Mouse (Mus musculus): ENCODE measurements at regions not wholly inside any gene's neighbourhood (a gene's known extent, or its start where the extent isn't known, plus 50 kb on each side); places are given as distances from the start of the nearest gene placed in this dataset.

DNA sequence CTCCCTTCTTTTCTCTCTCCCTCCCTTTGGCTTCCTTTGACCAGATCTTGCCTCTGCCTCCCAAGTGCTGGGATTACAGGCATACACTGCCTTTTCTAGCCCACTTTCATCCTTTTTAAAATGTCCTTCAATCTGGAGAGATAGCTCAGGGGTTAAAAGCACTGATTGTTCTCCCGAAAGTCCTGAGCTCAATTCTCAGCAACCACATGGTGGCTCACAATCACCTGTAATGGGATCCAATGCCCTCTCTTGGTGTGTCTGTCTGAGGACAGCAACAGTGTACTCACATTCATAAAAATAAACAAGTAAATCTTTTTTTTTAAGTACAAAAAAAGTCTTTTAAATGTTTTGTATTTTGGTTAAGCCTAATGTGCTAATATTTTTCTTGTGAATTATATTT is 158.4 kb upstream of the Rpl34 start:
- TF ChIP-seq CTCF (IDR thresholded peaks at IDR 0.05; ENCODE audit: low read depth, low read length) = no peak
- no peak for TF ChIP-seq POLR2A (IDR thresholded peaks at IDR 0.05; ENCODE audit: extremely low read depth, insufficient read depth, low read length)
